Mouse (Mus musculus) lung, embryonic 15.5 days (tissue): ENCODE measurements at regions not wholly inside any gene's neighbourhood (a gene's known extent, or its start where the extent isn't known, plus 50 kb on each side); places are given as distances from the start of the nearest gene placed in this dataset.

Experiments
- ATAC-seq: fragments of 200-750 bp; cut with Nextera tagmentation; 2 replicates; pipeline ENCODE4 v1.8.0; 2017; ENCODE audit warnings: moderate number of reproducible peaks, borderline replicate concordance; ENCODE audit not compliant: low FRiP score, low TSS enrichment; ENCODE audit errors: extremely low read depth
- H3K27ac ChIP-seq: fragments of 300-500 bp; sonication (generic); 2 replicates; pipeline ENCODE4 v1.5.1; 2015; ENCODE audit warnings: moderate library complexity, mild to moderate bottlenecking, inconsistent platforms
- H3K27me3 ChIP-seq: fragments of 300-500 bp; sonication (generic); 2 replicates; pipeline ENCODE4 v1.6.1; 2015; ENCODE audit warnings: inconsistent platforms
- H3K36me3 ChIP-seq: fragments of 300-500 bp; sonication (generic); 2 replicates; pipeline ENCODE4 v1.6.1; 2015; ENCODE audit warnings: inconsistent platforms
- H3K4me1 ChIP-seq: fragments of 300-500 bp; sonication (generic); 2 replicates; pipeline ENCODE4 v1.6.1; 2015; ENCODE audit warnings: inconsistent platforms
- H3K4me2 ChIP-seq: fragments of 300-500 bp; sonication (generic); 2 replicates; pipeline ENCODE4 v1.6.1; 2015; ENCODE audit warnings: inconsistent platforms, mild to moderate bottlenecking, moderate library complexity
- H3K4me3 ChIP-seq: fragments of 300-500 bp; sonication (generic); 2 replicates; pipeline ENCODE4 v1.5.1; 2015; ENCODE audit warnings: mild to moderate bottlenecking, inconsistent platforms
- H3K9ac ChIP-seq: fragments of 300-500 bp; sonication (generic); 2 replicates; pipeline ENCODE4 v1.6.1; 2015; ENCODE audit warnings: inconsistent platforms
- H3K9me3 ChIP-seq: fragments of 300-500 bp; sonication (generic); 2 replicates; pipeline ENCODE4 v1.6.1; 2016; ENCODE audit warnings: inconsistent platforms
- WGBS: fragments of 180-500 bp; shearing (Covaris S2); methylation state at CpG from one replicate; pipeline ENCODE4 v1.1.7; 2015; 5-methylcytosine and 5-hydroxymethylcytosine counted together

GRCm38 (mm10) chr1:144085530-144086520 is 81.9 kb upstream of the Rgs2 start:
- Histone ChIP-seq H3K27ac (no peak overlapping the region), H3K36me3 (no peaks in the 10 kb centered on the region), H3K4me1 (no peaks in the 10 kb centered on the region), H3K4me2 (no peak overlapping the region), H3K9ac (no peak overlapping the region), H3K4me3 (no peak overlapping the region), H3K9me3 (no peaks in the 10 kb centered on the region), H3K27me3 (no peaks in the 10 kb centered on the region)
- no peak for ATAC-seq
- WGBS = 59% methylated on average over 6 of the region's 6 CpGs

DNA sequence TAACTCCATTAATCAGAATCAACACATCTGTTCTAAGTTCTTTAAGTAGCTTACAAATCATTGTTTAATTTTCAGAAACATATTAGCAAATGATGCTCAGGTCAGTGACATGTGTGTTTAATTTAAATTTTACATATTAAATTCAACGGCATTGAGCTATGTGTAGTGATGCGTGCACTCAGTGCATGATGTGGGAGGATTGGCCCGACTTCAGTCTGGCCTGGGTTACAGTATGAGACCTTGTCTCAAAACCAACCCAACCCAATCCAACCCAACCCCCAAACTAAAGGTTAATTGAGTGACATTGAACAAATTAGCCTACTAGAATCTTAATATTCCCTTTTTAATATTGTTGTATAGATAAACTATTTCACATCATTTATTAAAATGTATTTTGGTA is 75.0 kb upstream of the Rgs2 start:
- no peak overlapping the region for H3K4me3 ChIP-seq
- H3K27ac ChIP-seq = no peak overlapping the region
- H3K9ac ChIP-seq = no peak overlapping the region
- no peaks in the 10 kb centered on the region for H3K27me3 ChIP-seq
- 78% methylated on average over 3 of the region's 3 CpGs for WGBS
- ATAC-seq = no peak
- no peaks in the 10 kb centered on the region for H3K4me1 ChIP-seq
- H3K4me2 ChIP-seq = no peak overlapping the region
- H3K9me3 ChIP-seq = no peaks in the 10 kb centered on the region
- no peaks in the 10 kb centered on the region for H3K36me3 ChIP-seq

GRCm38 (mm10) chr1:144078446-144078845 is 74.5 kb upstream of the Rgs2 start:
- no peak overlapping the region for H3K27ac ChIP-seq
- no peak overlapping the region for H3K4me3 ChIP-seq
- H3K9ac ChIP-seq = no peak overlapping the region
- ATAC-seq = no peak
- no peak overlapping the region for H3K4me2 ChIP-seq
- H3K4me1 ChIP-seq = no peaks in the 10 kb centered on the region
- H3K9me3 ChIP-seq = no peaks in the 10 kb centered on the region
- H3K36me3 ChIP-seq = no peaks in the 10 kb centered on the region
- WGBS = 83% methylated on average over 1 of the region's 1 CpGs
- no peaks in the 10 kb centered on the region for H3K27me3 ChIP-seq

DNA sequence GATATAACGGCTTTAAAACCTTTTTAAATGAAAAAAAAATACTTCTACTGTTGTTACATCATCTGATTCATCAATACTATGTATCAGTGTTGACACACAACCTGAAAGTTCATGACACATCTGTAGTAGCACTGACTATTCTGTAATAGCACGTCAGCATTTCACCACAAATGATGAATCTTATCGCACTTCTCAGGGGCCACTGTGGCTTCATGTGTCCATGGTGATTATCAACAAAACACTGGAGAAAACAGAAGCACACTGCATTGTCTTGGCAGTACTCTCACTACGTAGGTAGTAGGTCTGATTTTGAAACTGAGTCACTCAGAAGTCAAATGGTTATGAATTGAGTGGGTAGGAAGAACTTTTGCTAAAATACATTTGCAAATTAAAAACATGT is 72.0 kb upstream of the Rgs2 start:
- H3K9ac ChIP-seq = no peak overlapping the region
- 74% methylated on average over 4 of the region's 4 CpGs for WGBS
- H3K27me3 ChIP-seq = no peaks in the 10 kb centered on the region
- no peak overlapping the region for H3K4me2 ChIP-seq
- no peak overlapping the region for H3K27ac ChIP-seq
- H3K4me3 ChIP-seq = no peak overlapping the region
- no peak for ATAC-seq
- H3K4me1 ChIP-seq = no peaks in the 10 kb centered on the region
- no peaks in the 10 kb centered on the region for H3K36me3 ChIP-seq
- H3K9me3 ChIP-seq = no peaks in the 10 kb centered on the region

DNA sequence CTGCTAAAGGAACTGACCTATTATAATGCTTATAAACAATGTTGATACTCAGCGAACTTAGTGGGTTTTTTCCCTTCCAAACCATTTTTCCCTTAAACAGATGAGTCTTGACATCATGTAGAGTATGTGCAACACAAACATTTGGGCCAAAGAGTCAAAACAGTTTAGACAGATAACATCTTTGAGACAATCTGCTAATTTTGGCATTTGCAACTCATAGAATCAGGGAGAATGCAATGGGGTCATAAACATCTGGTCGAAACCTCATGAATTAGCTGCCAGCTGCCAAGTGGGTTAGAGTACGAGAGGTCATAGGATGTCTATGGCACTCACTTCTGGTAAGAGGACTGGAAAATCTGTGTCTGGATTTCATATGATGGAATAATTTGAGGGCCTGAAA is 57.3 kb upstream of the Rgs2 start:
- H3K4me2 ChIP-seq = no peak overlapping the region
- peak; percentile 78; the same call in 1 of the 2 replicates for ATAC-seq
- no peaks in the 10 kb centered on the region for H3K27me3 ChIP-seq
- no peak overlapping the region for H3K9ac ChIP-seq
- H3K36me3 ChIP-seq = no peaks in the 10 kb centered on the region
- no peaks in the 10 kb centered on the region for H3K4me1 ChIP-seq
- H3K9me3 ChIP-seq = no peaks in the 10 kb centered on the region
- H3K27ac ChIP-seq = no peak overlapping the region
- no peak overlapping the region for H3K4me3 ChIP-seq
- 44% methylated on average over 3 of the region's 3 CpGs for WGBS

DNA sequence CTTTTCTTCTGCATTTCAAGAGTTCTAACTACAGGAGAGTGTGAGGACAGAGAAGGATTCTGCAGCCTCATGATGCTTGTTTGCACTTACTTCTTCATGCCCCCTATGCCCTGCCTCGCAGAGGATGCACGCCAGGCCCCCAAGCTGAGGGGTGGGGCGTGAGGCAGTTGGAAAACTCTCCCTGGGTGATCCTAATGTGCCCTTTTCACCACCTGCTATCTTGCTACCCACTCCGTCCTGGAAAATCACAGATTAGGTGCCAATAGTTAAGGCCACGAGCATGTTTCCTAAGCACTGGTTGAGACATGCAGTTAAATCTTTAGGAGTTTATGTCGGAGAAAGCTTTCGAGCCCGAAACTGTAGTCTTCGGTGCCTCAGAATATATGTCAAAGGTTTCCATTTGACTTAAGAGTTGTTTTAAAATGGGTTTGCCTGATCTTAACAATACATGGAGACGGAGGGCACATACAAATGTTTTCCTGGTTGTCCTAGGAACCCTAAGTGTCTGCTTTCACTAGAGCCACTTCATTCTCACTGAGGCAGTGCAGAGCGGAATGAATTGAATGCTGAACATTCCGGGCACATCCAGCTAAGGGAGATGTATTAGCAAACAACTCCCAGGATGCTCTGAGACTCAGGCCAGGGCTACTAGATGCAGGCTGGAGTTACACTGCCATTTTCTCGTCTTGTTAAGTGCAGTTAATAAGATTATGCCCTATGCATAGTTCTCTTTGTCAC is 51.7 kb upstream of the Rgs2 start:
- Histone ChIP-seq H3K27ac (no peak overlapping the region), H3K4me2 (no peak overlapping the region), H3K27me3 (no peaks in the 10 kb centered on the region), H3K4me3 (no peak overlapping the region), H3K36me3 (no peaks in the 10 kb centered on the region), H3K4me1 (no peaks in the 10 kb centered on the region), H3K9me3 (no peaks in the 10 kb centered on the region), H3K9ac (no peak overlapping the region)
- 66% methylated on average over 13 of the region's 13 CpGs for WGBS
- ATAC-seq = no peak
